Mouse (Mus musculus) embryonic facial prominence, embryonic 14.5 days (tissue): ENCODE measurements around the gene Anapc7. TPM values are rescaled to one million over a fixed set of nuclear protein-coding genes. Genes with fewer than 3 reads are reported as not detected.
"Not testable (repeated sequence)": the region's sequence is repeated elsewhere in the genome, so short reads cannot be mapped to it uniquely, and the experiment has no call there.

ENCODE experiments used
- ATAC-seq: fragments of 200-750 bp; cut with Nextera tagmentation; 2 replicates; pipeline ENCODE4 v1.8.0; 2017; ENCODE audit warnings: low read depth, moderate number of reproducible peaks, moderate TSS enrichment
- DNase-seq: peaks from one replicate; pipeline ENCODE4 v3.0.0-alpha.2; 2015; ENCODE audit warnings: low spot score
- H3K27ac ChIP-seq: fragments of 300-500 bp; sonication (generic); replicated peaks from 2 replicates; pipeline ENCODE4 v1.5.1; 2014; ENCODE audit warnings: low read depth, mild to moderate bottlenecking, low read length, moderate library complexity
- H3K27me3 ChIP-seq: fragments of 300-500 bp; sonication (generic); replicated peaks from 2 replicates; pipeline ENCODE4 v1.6.1; 2014; ENCODE audit warnings: low read length; ENCODE audit not compliant: control insufficient read depth, insufficient read depth
- H3K36me3 ChIP-seq: fragments of 300-500 bp; sonication (generic); 2 replicates; pipeline ENCODE4 v1.6.1; 2014; ENCODE audit warnings: low read length, mixed read lengths; ENCODE audit not compliant: control insufficient read depth, insufficient read depth
- H3K4me1 ChIP-seq: fragments of 300-500 bp; sonication (generic); 2 replicates; pipeline ENCODE4 v1.6.1; 2014; ENCODE audit warnings: antibody characterized with exemption, low read length; ENCODE audit not compliant: control insufficient read depth, insufficient read depth
- H3K4me2 ChIP-seq: fragments of 300-500 bp; sonication (generic); 2 replicates; pipeline ENCODE4 v1.6.1; 2014; ENCODE audit warnings: low read depth, mild to moderate bottlenecking, low read length, moderate library complexity, mixed read lengths
- H3K4me3 ChIP-seq: fragments of 300-500 bp; sonication (generic); 2 replicates; pipeline ENCODE4 v1.5.1; 2014; ENCODE audit warnings: low read depth, mild to moderate bottlenecking, low read length
- H3K9ac ChIP-seq: fragments of 300-500 bp; sonication (generic); 2 replicates; pipeline ENCODE4 v1.6.1; 2014; ENCODE audit warnings: low read depth, mild to moderate bottlenecking, low read length, moderate library complexity, mixed read lengths
- H3K9me3 ChIP-seq: fragments of 300-500 bp; sonication (generic); 2 replicates; pipeline ENCODE4 v1.6.1; 2016; ENCODE audit warnings: low read length; ENCODE audit not compliant: control insufficient read depth
- WGBS: fragments of 180-500 bp; shearing (Covaris S2); extraction: QIAGEN DNeasy Blood & Tissue Kit; methylation state at CpG from one replicate; pipeline ENCODE4 v1.1.7; 2014; 5-methylcytosine and 5-hydroxymethylcytosine counted together
- polyA plus RNA-seq: library from polyadenylated mRNA; unstranded; fragments of >200 nt; fragmentation: Nextera tagmentation; extraction: Ambion mirVana; gene quantifications from 2 replicates; pipeline ENCODE4 v1.2.1, GENCODE M21; 2014

Gene Anapc7
- polyA plus RNA-seq, 1 experiment from 2014 or later: 23.1 TPM

GRCm38 (mm10) chr5:122449946-122450345, 28.5 kb downstream of the Anapc7 start:
- no peak overlapping the region for H3K27ac ChIP-seq
- no peaks in the 10 kb centered on the region for H3K4me1 ChIP-seq
- H3K9ac ChIP-seq: no peak overlapping the region
- H3K27me3 ChIP-seq: no peaks in the 10 kb centered on the region
- 58% methylated on average over 7 of the region's 7 CpGs for WGBS
- DNase-seq (no peak), ATAC-seq (no peak)
- no peak overlapping the region for H3K4me3 ChIP-seq
- no peak overlapping the region for H3K4me2 ChIP-seq
- peaks cover 61% of the 10 kb centered on the region for H3K36me3 ChIP-seq
- no peaks in the 10 kb centered on the region for H3K9me3 ChIP-seq

- Histone ChIP-seq H3K4me1 (no peaks in the 10 kb centered on the region), H3K36me3 (peaks cover 61% of the 10 kb centered on the region), H3K9me3 (no peaks in the 10 kb centered on the region), H3K27me3 (no peaks in the 10 kb centered on the region), H3K4me2 (no peak overlapping the region), H3K27ac (no peak overlapping the region), H3K4me3 (no peak overlapping the region), H3K9ac (no peak overlapping the region)
- DNase-seq: no peak
- 74% methylated on average over 5 of the region's 5 CpGs for WGBS
- no peak for ATAC-seq
These were observed 29.4 kb downstream of the Anapc7 start for GRCm38 (mm10) chr5:122450913-122451317.

- Histone ChIP-seq H3K4me3 (no peak overlapping the region), H3K36me3 (peaks cover 61% of the 10 kb centered on the region), H3K9me3 (no peaks in the 10 kb centered on the region), H3K27me3 (no peaks in the 10 kb centered on the region), H3K4me1 (no peaks in the 10 kb centered on the region), H3K9ac (no peak overlapping the region), H3K4me2 (no peak overlapping the region), H3K27ac (no peak overlapping the region)
- DNase-seq: no peak
- WGBS: 86% methylated on average over 5 of the region's 5 CpGs
- ATAC-seq: no peak
These were observed 29.8 kb downstream of the Anapc7 start for GRCm38 (mm10) chr5:122451324-122451723.

GRCm38 (mm10) chr5:122452194-122452593, 30.7 kb downstream of the Anapc7 start:
- H3K36me3 ChIP-seq: peaks cover 61% of the 10 kb centered on the region

GRCm38 (mm10) chr5:122453188-122453587, 31.7 kb downstream of the Anapc7 start:
- H3K9me3 ChIP-seq: no peaks in the 10 kb centered on the region
- DNase-seq (no peak), ATAC-seq (no peak)
- no peak overlapping the region for H3K4me2 ChIP-seq
- no peaks in the 10 kb centered on the region for H3K4me1 ChIP-seq
- no peaks in the 10 kb centered on the region for H3K27me3 ChIP-seq
- H3K9ac ChIP-seq: no peak overlapping the region
- 78% methylated on average over 6 of the region's 6 CpGs for WGBS
- peaks cover 69% of the 10 kb centered on the region for H3K36me3 ChIP-seq
- H3K27ac ChIP-seq: no peak overlapping the region
- no peak overlapping the region for H3K4me3 ChIP-seq

More at GRCm38 (mm10) chr5:122452194-122452593, 30.7 kb downstream of the Anapc7 start:
- Histone ChIP-seq H3K9me3 (no peaks in the 10 kb centered on the region), H3K4me2 (no peak overlapping the region), H3K27me3 (no peaks in the 10 kb centered on the region), H3K27ac (no peak overlapping the region), H3K9ac (no peak overlapping the region), H3K4me3 (no peak overlapping the region), H3K4me1 (no peaks in the 10 kb centered on the region)
- no peak for DNase-seq
- no peak for ATAC-seq
- 81% methylated on average over 7 of the region's 7 CpGs for whole genome bisulfite sequencing

GRCm38 (mm10) chr5:122454442-122454841, 32.9 kb downstream of the Anapc7 start:
- WGBS: 83% methylated on average over 4 of the region's 4 CpGs
- H3K9ac ChIP-seq: no peak overlapping the region
- no peak overlapping the region for H3K4me3 ChIP-seq
- DNase-seq (no peak), ATAC-seq (no peak)
- H3K9me3 ChIP-seq: no peaks in the 10 kb centered on the region
- H3K36me3 ChIP-seq: peaks cover 82% of the 10 kb centered on the region
- no peak overlapping the region for H3K27ac ChIP-seq
- H3K4me1 ChIP-seq: no peaks in the 10 kb centered on the region
- H3K27me3 ChIP-seq: no peaks in the 10 kb centered on the region
- H3K4me2 ChIP-seq: no peak overlapping the region

GRCm38 (mm10) chr5:122454883-122455282, 33.4 kb downstream of the Anapc7 start:
- peaks cover 84% of the 10 kb centered on the region for H3K36me3 ChIP-seq
- no peak for DNase-seq
- no peaks in the 10 kb centered on the region for H3K9me3 ChIP-seq
- H3K4me1 ChIP-seq: no peaks in the 10 kb centered on the region
- WGBS: 89% methylated on average over 3 of the region's 3 CpGs
- H3K9ac ChIP-seq: no peak overlapping the region
- ATAC-seq: no peak
- no peak overlapping the region for H3K4me2 ChIP-seq
- H3K27me3 ChIP-seq: no peaks in the 10 kb centered on the region
- no peak overlapping the region for H3K27ac ChIP-seq
- no peak overlapping the region for H3K4me3 ChIP-seq

GRCm38 (mm10) chr5:122455584-122455983, 34.1 kb downstream of the Anapc7 start:
- WGBS: 90% methylated on average over 3 of the region's 3 CpGs

GRCm38 (mm10) chr5:122457054-122457453, 35.6 kb downstream of the Anapc7 start:
- not testable (repeated sequence) for H3K4me1 ChIP-seq, ATAC-seq, H3K4me3 ChIP-seq, DNase-seq, H3K27ac ChIP-seq, H3K9me3 ChIP-seq, H3K4me2 ChIP-seq, H3K27me3 ChIP-seq, H3K9ac ChIP-seq
- 79% methylated on average over 9 of the region's 9 CpGs for WGBS
- H3K36me3 ChIP-seq: peaks cover 100% of the 10 kb centered on the region

More at GRCm38 (mm10) chr5:122455584-122455983, 34.1 kb downstream of the Anapc7 start:
- H3K4me3 ChIP-seq: no peak overlapping the region
- DNase-seq: no peak
- H3K9me3 ChIP-seq: no peaks in the 10 kb centered on the region
- no peak overlapping the region for H3K4me2 ChIP-seq
- no peaks in the 10 kb centered on the region for H3K4me1 ChIP-seq
- H3K36me3 ChIP-seq: peaks cover 87% of the 10 kb centered on the region
- no peak overlapping the region for H3K9ac ChIP-seq
- no peaks in the 10 kb centered on the region for H3K27me3 ChIP-seq
- H3K27ac ChIP-seq: no peak overlapping the region
- ATAC-seq: no peak
